Mouse (Mus musculus): Measurements from ENCODE around the gene Ddr1. TPM values are rescaled to one million over a fixed set of nuclear protein-coding genes. Genes with fewer than 3 reads are reported as not detected.

The Ddr1 gene
- 49.1 and 65.3 TPM in 2 replicates for polyA plus RNA-seq (2016; fragmentation: Nextera tagmentation; extraction: Ambion mirVana)

DNA sequence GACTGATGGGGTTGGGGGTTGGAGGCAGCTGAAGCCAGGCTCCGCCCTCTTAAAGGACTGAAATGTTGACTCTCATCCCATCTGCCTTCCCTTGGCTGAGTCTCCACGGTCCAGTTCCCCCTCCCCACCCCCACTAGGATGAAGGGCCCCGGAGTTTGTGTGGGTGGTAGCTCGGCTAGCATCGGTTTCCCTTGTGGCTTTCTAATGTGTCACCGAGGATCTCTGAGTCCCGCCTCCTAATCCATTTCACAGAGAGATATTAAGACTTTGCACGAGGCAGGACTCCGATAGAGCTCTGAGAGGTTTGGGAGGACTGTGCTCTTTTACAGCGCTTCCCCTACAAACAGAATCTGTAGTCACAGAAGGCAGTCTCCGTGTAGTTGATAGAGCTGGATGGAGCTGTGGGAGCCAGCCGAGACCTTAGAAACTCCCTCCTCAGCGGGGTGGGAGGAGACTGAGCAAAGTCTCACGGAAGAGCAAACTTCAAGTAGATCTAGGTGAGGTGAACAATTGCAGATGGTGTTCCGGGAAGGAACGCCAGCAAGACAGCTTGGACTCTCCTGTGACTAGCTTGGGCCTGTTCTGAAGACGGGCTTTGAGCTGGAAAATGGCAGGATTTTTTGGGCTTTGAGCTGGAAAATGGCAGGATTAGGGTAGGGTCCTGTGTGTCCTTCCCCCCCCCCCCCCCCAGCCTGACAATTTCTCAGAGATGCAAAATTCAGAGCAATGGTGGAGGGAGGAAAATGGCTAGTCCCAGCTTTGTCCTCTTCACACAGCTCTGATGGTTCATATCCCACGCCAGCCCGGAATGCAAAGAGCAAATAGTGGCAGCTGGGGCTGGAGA is at the start of gene Ddr1:
Ddr1 (minus strand) TSS at position 1 of the 844 bp plus-strand sequence.
- peak; percentile 66 for DNase-seq (ENCODE audit: low spot score)
- no peaks in the 10 kb centered on the region for H3K9me3 ChIP-seq
- peaks cover 64% of the 10 kb centered on the region for H3K4me1 ChIP-seq
- peaks cover 54% of the 10 kb centered on the region for H3K27me3 ChIP-seq (replicated peaks; ENCODE audit: low read depth, poor library complexity, severe bottlenecking)
- peak within 1 kb of the TSS; percentile 91 for H3K27ac ChIP-seq (replicated peaks)
- 8% methylated on average over 19 of the region's 19 CpGs for WGBS
- no peaks in the 10 kb centered on the region for H3K36me3 ChIP-seq (replicated peaks)
- peak within 1 kb of the TSS; percentile 82 for H3K4me3 ChIP-seq

DNA sequence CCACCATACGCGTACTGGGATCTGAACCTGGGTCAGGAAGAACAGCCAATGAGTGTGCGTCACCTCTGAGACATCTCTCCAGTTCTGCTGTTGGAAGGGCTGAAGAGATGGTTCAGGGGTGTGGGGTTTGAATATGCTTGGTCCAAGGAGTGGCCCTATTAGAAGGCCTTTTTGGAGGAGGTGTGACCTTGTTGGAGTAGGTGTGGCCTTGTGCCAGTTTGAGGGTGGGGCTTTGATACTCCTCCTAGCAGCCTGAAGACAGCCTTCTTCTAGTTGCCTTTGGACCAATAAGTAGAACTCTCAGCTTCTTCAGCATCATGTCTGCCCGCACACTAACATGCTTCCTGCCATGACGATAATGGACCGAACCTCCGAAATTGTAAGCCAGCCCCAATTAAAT is 49.2 kb upstream of the Ddr1 start:
- DNase-seq (ENCODE audit: low spot score): no peak
- H3K27ac ChIP-seq (replicated peaks): no peak overlapping the region
- no peaks in the 10 kb centered on the region for H3K36me3 ChIP-seq (replicated peaks)
- no peak overlapping the region for H3K4me3 ChIP-seq
- WGBS: 94% methylated on average over 7 of the region's 7 CpGs
- no peaks in the 10 kb centered on the region for H3K27me3 ChIP-seq (replicated peaks; ENCODE audit: low read depth, poor library complexity, severe bottlenecking)
- no peaks in the 10 kb centered on the region for H3K4me1 ChIP-seq
- H3K9me3 ChIP-seq: no peaks in the 10 kb centered on the region

DNA sequence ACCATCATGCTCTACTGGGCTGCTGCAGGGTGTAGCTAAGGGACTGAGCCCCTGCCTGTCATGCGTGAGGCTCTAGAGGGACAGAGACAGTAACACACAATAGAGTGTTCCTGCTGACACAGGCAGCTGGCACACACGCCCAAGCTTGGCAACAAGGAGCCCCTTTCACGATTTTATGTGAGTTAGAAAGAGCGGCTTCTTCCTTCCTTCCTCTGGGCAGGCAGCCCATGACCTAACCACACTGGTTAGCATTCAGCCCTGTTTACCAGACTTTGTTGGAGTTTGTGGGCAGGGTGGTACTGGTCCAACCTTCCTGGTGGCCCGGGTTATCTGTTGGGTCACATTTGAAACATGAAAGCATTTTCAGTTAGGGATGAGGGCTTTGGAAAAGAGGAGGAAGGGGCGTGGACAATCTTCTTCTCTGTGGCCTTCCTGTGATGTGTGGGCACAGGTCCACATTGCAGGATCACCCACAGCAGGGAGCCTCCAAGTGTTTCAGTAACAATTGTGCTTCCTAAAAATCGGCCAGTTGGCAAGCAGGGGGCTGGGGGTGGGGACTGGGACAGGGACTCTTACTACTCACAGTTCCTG is 47.9 kb upstream of the Ddr1 start:
- Histone ChIP-seq H3K27me3 (replicated peaks; ENCODE audit: low read depth, poor library complexity, severe bottlenecking) (no peaks in the 10 kb centered on the region), H3K4me3 (no peak overlapping the region), H3K4me1 (no peaks in the 10 kb centered on the region), H3K27ac (replicated peaks) (no peak overlapping the region), H3K36me3 (replicated peaks) (no peaks in the 10 kb centered on the region), H3K9me3 (no peaks in the 10 kb centered on the region)
- WGBS: 58% methylated on average over 7 of the region's 7 CpGs
- no peak for DNase-seq (ENCODE audit: low spot score)

DNA sequence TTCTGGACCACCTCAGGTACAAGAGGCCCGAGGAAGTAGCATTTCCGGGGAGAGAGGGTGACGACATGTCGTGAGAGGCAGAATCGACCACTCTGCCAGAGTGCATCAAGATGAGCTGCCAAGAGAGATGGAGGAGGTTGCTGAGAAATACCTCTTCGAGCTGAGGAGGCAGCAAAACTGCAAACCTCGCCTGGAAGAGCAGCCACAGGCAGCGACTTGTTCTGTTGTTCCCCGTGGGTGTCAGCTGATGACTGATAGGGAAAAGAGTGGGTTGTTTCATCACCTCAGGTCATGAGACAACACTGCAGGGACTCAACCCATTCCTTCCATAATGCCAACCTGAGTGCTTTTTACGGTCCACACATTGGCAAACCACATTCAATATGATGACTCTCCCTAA is 45.3 kb upstream of the Ddr1 start:
- Histone ChIP-seq H3K27me3 (replicated peaks; ENCODE audit: low read depth, poor library complexity, severe bottlenecking) (no peaks in the 10 kb centered on the region), H3K4me3 (no peak overlapping the region), H3K9me3 (no peaks in the 10 kb centered on the region), H3K27ac (replicated peaks) (no peak overlapping the region), H3K4me1 (no peaks in the 10 kb centered on the region), H3K36me3 (replicated peaks) (no peaks in the 10 kb centered on the region)
- WGBS: 78% methylated on average over 10 of the region's 10 CpGs
- DNase-seq (ENCODE audit: low spot score): no peak

DNA sequence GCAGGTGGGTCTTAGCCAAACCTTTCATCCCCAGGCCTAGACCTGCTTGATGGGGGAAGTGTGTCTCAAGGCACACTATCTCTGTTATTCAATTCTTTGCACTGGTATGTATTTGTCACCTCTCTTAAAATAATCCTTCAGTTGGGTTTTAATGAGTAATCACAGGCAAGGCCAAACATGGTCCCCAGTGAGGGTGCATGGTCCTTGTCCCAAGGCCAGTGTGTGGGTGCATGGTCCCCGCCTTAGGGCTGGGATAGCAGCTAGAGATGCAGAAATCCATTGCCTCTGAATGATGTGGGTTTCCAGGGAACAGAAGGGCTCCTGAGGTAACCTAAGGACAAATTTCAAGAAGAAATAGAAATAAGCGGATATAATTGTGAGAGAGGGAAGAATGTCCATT is 39.9 kb upstream of the Ddr1 start:
- DNase-seq (ENCODE audit: low spot score): no peak
- Histone ChIP-seq H3K27me3 (replicated peaks; ENCODE audit: low read depth, poor library complexity, severe bottlenecking) (peaks cover 1% of the 10 kb centered on the region; the same call in 1 of the 2 replicates), H3K9me3 (no peaks in the 10 kb centered on the region), H3K36me3 (replicated peaks) (no peaks in the 10 kb centered on the region), H3K27ac (replicated peaks) (no peak overlapping the region), H3K4me3 (no peak overlapping the region), H3K4me1 (no peaks in the 10 kb centered on the region; the same call in 1 of the 2 replicates)
- WGBS: 86% methylated on average over 2 of the region's 2 CpGs

DNA sequence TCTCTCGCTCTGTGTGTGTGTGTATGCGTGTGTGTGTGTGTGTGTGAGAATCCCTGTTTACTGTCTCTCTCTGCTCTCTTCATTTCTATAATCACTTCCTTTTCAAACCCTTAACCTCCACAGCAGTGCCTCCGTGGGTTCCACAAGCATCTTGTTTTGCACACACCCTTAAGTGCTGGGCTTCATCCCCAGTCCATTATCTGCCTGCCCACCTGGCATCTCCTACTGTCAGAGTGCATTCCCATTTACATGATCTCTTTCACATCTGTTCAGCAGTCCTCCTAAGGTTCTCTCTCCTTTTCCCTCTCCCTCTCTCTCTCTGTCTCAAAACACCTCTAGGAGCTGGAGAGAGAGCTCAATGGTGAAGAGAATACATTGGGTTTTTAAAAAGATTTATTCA is 38.5 kb upstream of the Ddr1 start:
- Histone ChIP-seq H3K27me3 (replicated peaks; ENCODE audit: low read depth, poor library complexity, severe bottlenecking) (peaks cover 12% of the 10 kb centered on the region), H3K9me3 (no peaks in the 10 kb centered on the region), H3K36me3 (replicated peaks) (no peaks in the 10 kb centered on the region), H3K4me3 (no peak overlapping the region), H3K4me1 (peaks cover under 1% of the 10 kb centered on the region; the same call in 1 of the 2 replicates), H3K27ac (replicated peaks) (no peak overlapping the region)
- WGBS: 79% methylated on average over 3 of the region's 3 CpGs
- DNase-seq (ENCODE audit: low spot score): no peak

DNA sequence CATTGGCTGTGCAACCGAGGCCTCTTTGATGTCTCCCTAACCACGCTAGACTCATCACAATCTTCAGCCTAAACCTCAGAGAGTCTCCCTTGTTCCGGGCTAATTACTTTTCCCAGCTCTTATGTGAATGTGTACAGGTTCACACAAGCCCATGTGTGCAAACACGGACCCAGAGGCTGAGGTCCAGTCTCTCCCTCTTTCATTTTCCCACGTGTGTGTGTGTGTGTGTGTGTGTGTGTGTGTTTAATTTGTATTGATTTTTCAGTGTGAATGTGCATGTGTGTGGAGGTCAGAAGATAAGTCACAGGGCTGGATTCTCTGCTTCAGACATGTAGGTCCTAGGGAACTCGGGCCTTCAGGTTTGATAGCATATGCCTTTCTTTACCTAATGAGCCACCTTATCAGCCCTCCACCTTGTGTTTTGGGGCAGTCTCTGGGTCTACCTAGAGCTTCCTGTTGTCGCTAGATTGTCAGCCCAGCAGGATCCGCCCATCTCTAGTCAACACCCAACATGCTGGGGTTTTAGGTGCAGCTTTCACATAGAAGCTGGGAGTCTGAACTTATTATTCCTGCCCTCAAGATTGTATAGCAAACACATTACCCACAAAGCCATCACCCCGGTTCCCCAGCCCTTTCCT is 37.3 kb upstream of the Ddr1 start:
- Histone ChIP-seq H3K4me3 (no peak overlapping the region), H3K27ac (replicated peaks) (no peak overlapping the region)

DNA sequence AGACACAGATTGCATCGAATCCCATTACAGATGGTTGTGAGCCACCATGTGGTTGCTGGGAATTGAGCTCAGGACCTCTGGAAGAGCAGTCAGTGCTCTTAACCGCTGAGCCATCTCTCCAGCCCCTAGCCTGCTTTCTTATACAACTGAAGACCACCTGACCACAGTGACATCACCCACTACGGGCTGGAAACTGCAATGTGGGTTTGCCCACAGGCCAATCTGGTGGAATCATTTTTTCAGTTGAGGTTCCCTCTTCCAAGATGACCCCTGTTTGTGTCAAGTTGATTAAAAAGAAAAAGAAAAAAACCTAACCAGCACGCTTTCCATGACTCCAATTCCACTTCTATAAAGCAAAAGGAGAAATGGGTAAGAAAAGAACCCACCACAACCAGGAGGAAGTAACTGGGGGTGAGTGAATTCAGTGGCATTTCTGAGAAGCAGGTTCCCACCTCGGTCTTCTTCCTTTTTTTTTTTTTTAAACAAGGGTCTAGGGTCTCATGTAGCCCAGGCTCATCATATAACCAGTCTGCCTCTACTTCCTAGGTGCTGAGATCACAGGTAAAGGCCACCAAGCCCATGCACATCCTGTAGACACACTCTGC is 36.0 kb upstream of the Ddr1 start:
- Histone ChIP-seq H3K36me3 (replicated peaks) (no peaks in the 10 kb centered on the region), H3K27me3 (replicated peaks; ENCODE audit: low read depth, poor library complexity, severe bottlenecking) (peaks cover 19% of the 10 kb centered on the region), H3K4me3 (no peak overlapping the region), H3K4me1 (peaks cover 14% of the 10 kb centered on the region; the same call in 1 of the 2 replicates), H3K9me3 (no peaks in the 10 kb centered on the region), H3K27ac (replicated peaks) (no peak overlapping the region)
- DNase-seq (ENCODE audit: low spot score): no peak
- 77% methylated on average over 5 of the region's 5 CpGs for whole genome bisulfite sequencing

More for the DNA sequence above, 37.3 kb upstream of the Ddr1 start:
- Histone ChIP-seq H3K36me3 (replicated peaks) (no peaks in the 10 kb centered on the region), H3K4me1 (peaks cover 6% of the 10 kb centered on the region; the same call in 1 of the 2 replicates), H3K9me3 (no peaks in the 10 kb centered on the region), H3K27me3 (replicated peaks; ENCODE audit: low read depth, poor library complexity, severe bottlenecking) (peaks cover 16% of the 10 kb centered on the region)
- DNase-seq (ENCODE audit: low spot score): no peak
- 85% methylated on average over 9 of the region's 9 CpGs for WGBS

DNA sequence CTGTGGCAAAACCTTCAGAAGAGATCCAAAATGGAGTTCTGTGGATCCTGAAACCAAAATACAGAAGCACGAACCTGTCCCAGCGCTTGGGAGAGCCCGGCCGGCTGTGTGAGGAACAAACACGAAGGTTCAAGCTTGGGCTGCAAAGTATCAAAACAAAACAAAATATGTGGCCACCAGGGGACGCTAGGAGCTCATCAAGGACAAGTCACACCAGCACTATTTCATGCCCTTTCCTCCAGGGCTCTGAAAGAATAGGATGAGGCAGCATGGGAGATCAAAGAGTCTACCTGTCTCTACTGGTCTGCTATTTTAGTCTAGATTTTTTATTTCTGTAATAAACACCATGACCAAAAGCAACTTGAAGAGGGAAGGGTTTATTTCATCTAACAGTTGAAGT is 35.3 kb upstream of the Ddr1 start:
- Histone ChIP-seq H3K4me1 (peaks cover 14% of the 10 kb centered on the region; the same call in 1 of the 2 replicates), H3K9me3 (no peaks in the 10 kb centered on the region), H3K36me3 (replicated peaks) (no peaks in the 10 kb centered on the region), H3K27me3 (replicated peaks; ENCODE audit: low read depth, poor library complexity, severe bottlenecking) (peaks cover 19% of the 10 kb centered on the region), H3K27ac (replicated peaks) (no peak overlapping the region), H3K4me3 (no peak overlapping the region)
- 16% methylated on average over 6 of the region's 6 CpGs for WGBS
- peak; percentile 66 for DNase-seq (ENCODE audit: low spot score)

DNA sequence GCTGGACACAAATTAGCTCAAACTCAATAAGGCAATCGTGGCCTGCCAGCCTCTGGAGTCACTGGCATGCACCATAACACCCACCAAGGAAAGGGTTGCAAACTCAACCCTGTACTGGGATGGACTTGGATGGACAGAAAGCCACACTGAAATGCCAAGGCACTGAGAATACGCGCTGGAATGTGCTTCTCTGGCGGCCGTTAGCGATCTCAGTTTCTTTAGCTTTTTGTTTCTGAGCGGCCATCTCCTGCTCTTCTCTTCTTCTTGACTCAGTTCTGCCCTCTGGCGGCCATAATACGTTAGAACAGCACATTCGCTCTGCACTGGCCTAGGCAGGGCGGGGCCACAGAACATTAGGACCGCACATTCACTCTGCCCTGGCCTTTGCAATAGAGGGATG is 33.3 kb upstream of the Ddr1 start:
- Histone ChIP-seq H3K4me1 (peaks cover 14% of the 10 kb centered on the region; the same call in 1 of the 2 replicates), H3K27ac (replicated peaks) (peak overlapping the region; percentile 31; the same call in 1 of the 2 replicates), H3K27me3 (replicated peaks; ENCODE audit: low read depth, poor library complexity, severe bottlenecking) (peaks cover 19% of the 10 kb centered on the region), H3K4me3 (0 out of 2 replicates have a peak overlapping the region, but pooled peaks have one; percentile 2), H3K36me3 (replicated peaks) (no peaks in the 10 kb centered on the region), H3K9me3 (no peaks in the 10 kb centered on the region)
- peak; percentile 75 for DNase-seq (ENCODE audit: low spot score)
- WGBS: 12% methylated on average over 12 of the region's 12 CpGs

DNA sequence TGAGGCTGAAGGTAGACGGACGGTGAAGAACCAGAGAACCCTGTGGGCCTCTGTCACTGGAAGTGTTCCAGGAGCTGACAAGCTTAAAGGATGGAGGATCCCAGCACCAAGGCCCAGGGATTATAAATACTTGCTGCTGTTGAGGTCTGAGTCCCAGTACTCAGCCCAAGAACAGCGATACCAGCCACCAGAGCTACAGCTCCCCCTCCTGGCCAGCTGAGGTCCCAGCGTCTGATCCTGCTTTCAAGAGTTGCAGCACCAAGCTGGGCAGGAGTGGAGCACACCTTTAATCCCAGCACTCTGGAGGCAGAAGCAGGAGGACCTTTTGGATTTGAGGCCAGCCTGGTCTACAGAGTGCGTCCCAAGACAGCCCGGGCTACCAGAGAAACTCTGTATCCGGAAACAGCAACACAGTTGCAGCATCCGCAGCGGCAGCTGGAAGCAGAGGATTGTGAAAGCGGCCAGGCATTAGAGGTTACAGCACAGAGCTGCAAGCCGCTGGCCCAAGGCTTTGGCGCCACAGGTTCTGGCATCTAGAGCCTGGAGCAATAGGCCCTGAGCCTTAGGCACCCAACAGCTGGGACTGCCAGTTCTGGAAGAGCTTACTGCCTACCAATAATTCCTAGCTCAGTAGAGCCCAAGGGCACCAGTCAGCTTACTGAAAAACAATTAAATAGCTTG is 32.0 kb upstream of the Ddr1 start:
- WGBS: 33% methylated on average over 12 of the region's 12 CpGs
- DNase-seq (ENCODE audit: low spot score): peak; percentile 74
- H3K27me3 ChIP-seq (replicated peaks; ENCODE audit: low read depth, poor library complexity, severe bottlenecking): peaks cover 19% of the 10 kb centered on the region
- no peak overlapping the region for H3K4me3 ChIP-seq
- H3K27ac ChIP-seq (replicated peaks): no peak overlapping the region
- H3K36me3 ChIP-seq (replicated peaks): no peaks in the 10 kb centered on the region
- H3K9me3 ChIP-seq: no peaks in the 10 kb centered on the region
- peaks cover 17% of the 10 kb centered on the region for H3K4me1 ChIP-seq

DNA sequence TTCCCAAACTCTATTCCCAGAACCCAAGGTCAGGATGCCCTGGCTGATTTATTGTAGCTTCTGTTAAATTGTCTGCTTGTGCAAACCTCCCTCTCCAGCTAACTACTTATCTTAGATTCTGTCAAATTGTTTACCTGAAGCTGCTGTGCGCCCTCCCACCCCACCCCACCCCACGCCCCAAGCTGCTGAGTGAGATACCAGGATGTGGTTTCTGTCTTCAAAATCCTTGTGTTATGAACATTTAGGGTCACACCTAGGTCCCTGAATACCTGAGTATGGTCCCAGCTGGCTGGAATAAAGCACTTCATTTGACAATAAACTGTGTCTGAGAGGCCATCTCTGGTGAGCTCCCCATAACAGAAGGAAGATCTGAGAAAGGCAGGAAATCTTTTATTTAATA is 30.1 kb upstream of the Ddr1 start:
- WGBS: 85% methylated on average over 2 of the region's 2 CpGs
- H3K4me3 ChIP-seq: no peak overlapping the region

More for the DNA sequence above, 30.1 kb upstream of the Ddr1 start:
- Histone ChIP-seq H3K4me1 (peaks cover 19% of the 10 kb centered on the region), H3K36me3 (replicated peaks) (no peaks in the 10 kb centered on the region), H3K9me3 (no peaks in the 10 kb centered on the region), H3K27ac (replicated peaks) (no peak overlapping the region), H3K27me3 (replicated peaks; ENCODE audit: low read depth, poor library complexity, severe bottlenecking) (peaks cover 19% of the 10 kb centered on the region)
- DNase-seq (ENCODE audit: low spot score): no peak

All from embryonic facial prominence, embryonic 10.5 days (tissue).